15 mouse cellular contexts compared by ENCODE assay signal in genomic region chr2:78580013-78580412, GRCm38 (mm10).
DNase-seq lines count a peak whose midpoint lies in the region; ATAC-seq lines count a peak whose summit lies in the region.
"Had no signal": no experiment of that assay in that cellular context is flagged by ENCODE, and none has a peak within 500 bp of the region (broad histone marks: within the 10 kb centered on the region; RNA-seq: fewer than 3 reads in every experiment).

No protein-coding gene starts in this region.

- H3K36me3 ChIP-seq in heart, embryonic 14.5 days (ENCODE audit: control insufficient read depth, insufficient read depth, low read length): no peaks in the 10 kb centered on the region
- H3K36me3 ChIP-seq in megakaryocyte, embryonic 14.5 days (replicated peaks; ENCODE audit: low read length): no peaks in the 10 kb centered on the region
- H3K36me3 ChIP-seq: heart, embryonic 10.5 days; midbrain, embryonic 12.5 days; neural tube, embryonic 15.5 days; stomach, embryonic 15.5 days had no signal

- peaks cover 2 to 3% of the 10 kb centered on the region in 2 experiments; a peak in 3 of 4 replicates for H3K4me1 ChIP-seq in heart, embryonic 14.5 days (ENCODE audit: control insufficient read depth in 2 of 2, insufficient read depth in 2 of 2, low read length in 2 of 2)
- H3K4me1 ChIP-seq in megakaryocyte, embryonic 14.5 days: peaks cover 9% of the 10 kb centered on the region
- H3K4me1 ChIP-seq: midbrain, embryonic 12.5 days; neural tube, embryonic 15.5 days; stomach, embryonic 15.5 days had no signal

- H3K4me2 ChIP-seq in heart, embryonic 14.5 days (ENCODE audit: low read length): peak overlapping the region; percentile 9; the same call in 1 of the 2 replicates
- H3K4me2 ChIP-seq: midbrain, embryonic 12.5 days; neural tube, embryonic 15.5 days; stomach, embryonic 15.5 days had no signal

- no peak overlapping the region for H3K9ac ChIP-seq in heart, embryonic 14.5 days (ENCODE audit: low read length)
- H3K9ac ChIP-seq: midbrain, embryonic 12.5 days; neural tube, embryonic 15.5 days; stomach, embryonic 15.5 days had no signal

- ATAC-seq in heart, embryonic 14.5 days (ENCODE audit: insufficient number of reproducible peaks, insufficient read depth, low FRiP score, low read depth): no peak
- peak; percentile 97 for ATAC-seq in granulocyte monocyte progenitor cell, adult 5-6 weeks (replicated peaks; ENCODE audit: poor library complexity, severe bottlenecking)

- H3K9me3 ChIP-seq in heart, embryonic 14.5 days (ENCODE audit: control insufficient read depth, low read length): no peaks in the 10 kb centered on the region
- H3K9me3 ChIP-seq in megakaryocyte, embryonic 14.5 days: no peaks in the 10 kb centered on the region
- H3K9me3 ChIP-seq: heart, embryonic 10.5 days; midbrain, embryonic 12.5 days; neural tube, embryonic 15.5 days; stomach, embryonic 15.5 days had no signal

- H3K4me3 ChIP-seq in heart, embryonic 14.5 days (ENCODE audit: control insufficient read depth in 1 of 2, insufficient read depth in 1 of 2, low read depth in 1 of 2, low read length in 2 of 2): no peak overlapping the region
- H3K4me3 ChIP-seq in megakaryocyte, embryonic 14.5 days (replicated peaks): peak overlapping the region; percentile 76
- H3K4me3 ChIP-seq: heart, embryonic 10.5 days; midbrain, embryonic 12.5 days; neural tube, embryonic 15.5 days; stomach, embryonic 15.5 days had no signal

- 28% methylated on average over 6 of the region's 6 CpGs for WGBS in heart, embryonic 14.5 days

- H3K27me3 ChIP-seq in heart, embryonic 14.5 days (ENCODE audit: control insufficient read depth, insufficient read depth, low read length): no peaks in the 10 kb centered on the region
- no peaks in the 10 kb centered on the region for H3K27me3 ChIP-seq in megakaryocyte, embryonic 14.5 days (replicated peaks)
- H3K27me3 ChIP-seq: midbrain, embryonic 12.5 days; neural tube, embryonic 15.5 days; stomach, embryonic 15.5 days had no signal

- no peak overlapping the region for H3K27ac ChIP-seq in heart, embryonic 14.5 days (replicated peaks in 1 of 2; ENCODE audit: control insufficient read depth in 1 of 2, insufficient read depth in 1 of 2, low read depth in 2 of 2, low read length in 2 of 2)
- H3K27ac ChIP-seq: heart, embryonic 10.5 days; midbrain, embryonic 12.5 days; neural tube, embryonic 15.5 days; stomach, embryonic 15.5 days had no signal

- no peak for DNase-seq in heart, postnatal 4 days
- DNase-seq in MEL-GATA-1-ER (ENCODE audit: extremely low read depth, low read depth): peak; percentile 92
- no peak for DNase-seq in spleen, postnatal 4 days (ENCODE audit: low spot score in 2 of 2)
- no peak for DNase-seq in gastrocnemius, adult 18-20 months (ENCODE audit: low spot score)
- DNase-seq in natural killer cell, adult 2 months (ENCODE audit: low spot score in 2 of 2): no peak
- DNase-seq: cerebellum, postnatal 36 days; kidney, postnatal 4 days; lung, adult 18-20 months had no signal
